ENCODE assay signal across 8 mouse cellular contexts in genomic region chr4:110286371-110286781, GRCm38 (mm10).
DNase-seq lines count a peak whose midpoint lies in the region; ATAC-seq and TF ChIP-seq lines count a peak whose summit lies in the region.

No protein-coding gene starts in this region.

- DNase-seq in heart, postnatal 14 days: no peak
- DNase-seq in cerebellum, adult 9-11 months: peak; percentile 78
- peak; percentile 33 to 70 for DNase-seq in frontal cortex, adult 2 months (ENCODE audit: extremely low spot score in 1 of 2, low spot score in 1 of 2)
- peak; percentile 44 to 47 for DNase-seq in left cerebral cortex, adult 2 months (ENCODE audit: extremely low spot score in 1 of 2, low spot score in 2 of 2)

- intact Hi-C loops in heart, postnatal 14 days (cut with DNase I): no loop called here
- intact Hi-C loops in left cerebral cortex, adult 2 months (cut with DNase I): loop anchor here (2.0 to 10.0 kb wide), 4 partner anchors 64 to 304 kb away; partner anchors contain the start of gene Elavl4

- peaks cover 3% of the 10 kb centered on the region; the same call in 1 of the 2 replicates for H3K4me1 ChIP-seq in heart, embryonic 11.5 days (ENCODE audit: control insufficient read depth, insufficient read depth, low read length)
- peaks cover 5% of the 10 kb centered on the region; the same call in 1 of the 2 replicates for H3K4me1 ChIP-seq in neural tube, embryonic 14.5 days (ENCODE audit: control insufficient read depth, insufficient read depth, low read length)

- H3K27me3 ChIP-seq in heart, embryonic 11.5 days (ENCODE audit: control insufficient read depth, insufficient read depth, low read length): no peaks in the 10 kb centered on the region
- no peaks in the 10 kb centered on the region for H3K27me3 ChIP-seq in neural tube, embryonic 14.5 days (ENCODE audit: control insufficient read depth, insufficient read depth, low read length)

- H3K9me3 ChIP-seq in heart, embryonic 11.5 days (replicated peaks; ENCODE audit: control insufficient read depth, low read length): no peaks in the 10 kb centered on the region
- no peaks in the 10 kb centered on the region for H3K9me3 ChIP-seq in neural tube, embryonic 14.5 days (ENCODE audit: control insufficient read depth, low read length)

- no peak overlapping the region for H3K27ac ChIP-seq in heart, embryonic 11.5 days (ENCODE audit: low read depth, low read length)
- peak overlapping the region; percentile 96 for H3K27ac ChIP-seq in left cerebral cortex, adult 2 months
- peak overlapping the region; percentile 97 for H3K27ac ChIP-seq in neural tube, embryonic 14.5 days (ENCODE audit: low read depth, low read length)

- TF ChIP-seq CTCF in left cerebral cortex, adult 2 months (IDR thresholded peaks at IDR 0.05): no peak

- H3K9ac ChIP-seq in heart, embryonic 11.5 days (ENCODE audit: low read depth, low read length): no peak overlapping the region
- peak overlapping the region; percentile 91 for H3K9ac ChIP-seq in neural tube, embryonic 14.5 days (replicated peaks; ENCODE audit: low read depth, low read length)

- no peak for ATAC-seq in heart, embryonic 11.5 days (replicated peaks; ENCODE audit: insufficient number of reproducible peaks, low FRiP score, low TSS enrichment)
- ATAC-seq in neural tube, embryonic 14.5 days (ENCODE audit: low read depth): peak; percentile 53
- no peak for ATAC-seq in CD4-positive, CD25-positive, alpha-beta regulatory T cell, adult 4 months
- ATAC-seq in granulocyte monocyte progenitor cell, adult 5-6 weeks (replicated peaks; ENCODE audit: poor library complexity, severe bottlenecking): no peak

- H3K4me3 ChIP-seq in heart, embryonic 11.5 days (ENCODE audit: low read depth, low read length): no peak overlapping the region
- peak overlapping the region; percentile 61 for H3K4me3 ChIP-seq in left cerebral cortex, adult 2 months
- peak overlapping the region; percentile 60 for H3K4me3 ChIP-seq in neural tube, embryonic 14.5 days (ENCODE audit: low read depth, low read length)

- H3K4me2 ChIP-seq in heart, embryonic 11.5 days: peak overlapping the region; percentile 40
- peak overlapping the region; percentile 47 for H3K4me2 ChIP-seq in neural tube, embryonic 14.5 days (ENCODE audit: low read depth, low read length)

- H3K36me3 ChIP-seq in heart, embryonic 11.5 days (ENCODE audit: control insufficient read depth, insufficient read depth, low read length): no peaks in the 10 kb centered on the region
- H3K36me3 ChIP-seq in neural tube, embryonic 14.5 days (ENCODE audit: control insufficient read depth, insufficient read depth, low read length): no peaks in the 10 kb centered on the region

- WGBS in heart, embryonic 11.5 days (ENCODE audit: insufficient replicate concordance): 48% methylated on average over 9 of the region's 9 CpGs
- 2% methylated on average over 9 of the region's 9 CpGs for WGBS in neural tube, embryonic 14.5 days

Comparison
In these comparisons a context has a peak if more than half of its experiments do, and no peak if none do; other contexts are left out.
1. DNase-seq: peak in cerebellum, adult 9-11 months (single experiment), frontal cortex, adult 2 months (2 of 2) and left cerebral cortex, adult 2 months (2 of 2); none in heart, postnatal 14 days (0 of 2).